Mouse (Mus musculus) natural killer cell, adult 2 months (primary cell): ENCODE results near the gene Cd4.

Experiments
- DNase-seq, 2 experiments: peaks; one replicate each; pipeline ENCODE4 v3.0.0; 2022; ENCODE audit warnings: low spot score in 2 of 2

The Cd4 gene

DNA sequence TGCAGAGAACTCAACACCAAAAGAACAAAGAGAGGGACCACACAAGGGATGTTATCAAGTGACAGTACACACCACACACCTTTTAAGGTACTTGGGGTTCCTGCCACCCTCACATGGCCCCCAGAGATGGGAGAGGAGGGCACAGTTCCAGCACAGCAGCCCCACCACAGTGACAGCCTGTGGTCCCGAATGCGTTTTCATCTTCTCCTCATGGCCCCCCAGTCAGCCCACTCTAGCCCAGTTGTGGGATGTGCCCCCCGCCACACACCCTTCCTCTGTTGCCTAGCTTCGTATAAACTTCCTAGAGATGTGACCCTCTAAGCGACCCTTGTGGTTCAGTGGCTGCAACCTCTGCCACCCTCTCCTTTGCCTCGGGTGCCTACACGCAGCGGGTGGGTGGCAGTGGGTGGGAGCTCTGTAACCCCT lies 2.1 kb downstream of the Cd4 start:
- DNase-seq = no peak

- peak in 1 of 2 experiments; percentile 12 for DNase-seq
These were observed 3.1 kb downstream of the Cd4 start for GRCm38 (mm10) chr6:124884714-124885500.

GRCm38 (mm10) chr6:124883351-124883750 lies 4.7 kb downstream of the Cd4 start:
- no peak for DNase-seq

DNA sequence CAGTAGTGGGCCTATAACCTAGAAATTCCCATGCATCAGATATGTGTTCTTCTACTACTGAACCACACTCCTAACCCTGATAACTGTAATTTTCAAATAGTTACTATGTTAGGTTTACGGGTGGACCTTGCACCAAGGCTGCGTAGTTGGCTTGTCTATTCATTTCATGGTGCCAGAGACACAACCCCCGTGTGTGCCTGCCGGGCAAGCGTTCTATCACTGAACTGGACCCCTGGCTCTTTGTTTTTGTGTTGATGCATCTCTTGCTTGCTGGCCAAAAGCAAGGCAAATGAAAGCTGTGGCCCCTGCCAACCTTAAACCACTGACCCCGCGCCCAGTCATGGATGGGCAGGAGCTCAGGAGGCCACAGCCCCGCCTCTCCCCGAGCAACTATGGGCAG lies 6.2 kb downstream of the Cd4 start:
- no peak for DNase-seq

GRCm38 (mm10) chr6:124879390-124879789 lies 8.6 kb downstream of the Cd4 start:
- DNase-seq = no peak

DNA sequence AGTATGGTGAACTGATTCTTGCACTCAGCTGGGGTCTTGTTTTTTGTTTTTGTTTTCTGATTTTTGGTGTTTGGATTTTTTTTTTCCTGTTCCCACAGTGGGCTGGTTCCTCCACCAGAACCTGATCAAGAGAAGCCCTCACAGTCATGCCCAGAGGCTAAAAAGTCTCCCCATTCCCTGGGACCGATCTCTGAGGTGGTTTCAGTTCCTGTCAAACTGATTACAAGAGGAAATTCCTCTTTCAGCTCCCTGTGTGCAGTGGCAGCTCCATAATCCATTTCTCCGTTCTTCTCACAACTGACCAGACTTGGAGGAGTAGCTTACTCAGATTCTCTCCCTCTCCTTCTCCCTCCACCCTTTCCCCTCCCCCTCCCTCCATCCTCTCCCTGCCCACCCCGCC lies 13.7 kb downstream of the Cd4 start:
- DNase-seq = no peak

DNA sequence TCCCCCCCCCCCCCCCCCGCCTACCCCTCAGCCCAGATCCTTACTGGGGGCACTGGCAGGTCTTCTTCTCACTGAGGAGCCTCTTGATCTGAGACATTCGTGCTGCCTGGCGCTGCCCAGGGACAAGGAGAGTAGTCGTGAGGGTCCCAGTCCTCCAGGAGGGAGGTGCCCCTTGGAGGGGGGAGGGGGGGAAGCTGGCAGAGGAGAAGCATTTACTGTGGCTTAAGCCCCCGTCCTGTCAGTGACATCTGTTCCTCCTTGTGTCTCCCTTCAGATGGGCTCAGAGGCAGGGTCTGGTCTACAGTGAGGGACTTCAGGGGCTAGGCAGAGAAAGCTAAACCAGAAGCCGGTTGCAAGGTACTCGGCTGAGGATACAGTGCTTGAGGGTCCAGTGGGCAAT lies 21.5 kb downstream of the Cd4 start:
- no peak for DNase-seq

DNA sequence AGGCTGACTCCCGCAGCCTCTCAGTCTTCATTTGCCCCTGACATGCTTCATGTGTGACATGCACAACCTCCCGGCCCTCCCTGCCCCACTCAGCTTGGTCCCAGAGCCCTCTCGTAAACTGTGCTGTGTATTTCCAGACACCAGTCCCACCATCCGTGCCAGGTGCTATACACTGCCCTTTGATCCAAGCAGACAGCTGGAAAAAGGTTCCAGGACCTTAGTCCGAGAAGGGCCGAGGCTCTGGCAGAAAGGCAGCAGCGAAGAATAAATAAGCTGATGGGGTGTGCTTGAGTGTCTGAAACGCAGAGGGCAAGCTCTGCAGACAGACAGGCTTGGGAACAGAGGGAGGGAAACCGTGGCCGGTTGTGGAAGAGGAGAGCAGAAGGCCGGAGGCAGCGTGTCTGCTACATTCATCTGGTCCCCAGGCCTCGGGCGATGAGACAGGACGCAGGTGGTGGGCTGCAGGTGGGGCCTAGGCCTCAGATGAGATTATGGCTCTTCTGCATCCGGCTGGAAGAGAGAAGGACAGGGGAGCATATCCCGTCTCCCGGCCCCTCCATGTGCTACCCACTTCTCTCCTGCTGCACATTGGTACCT lies 22.2 kb downstream of the Cd4 start:
- DNase-seq = no peak

DNA sequence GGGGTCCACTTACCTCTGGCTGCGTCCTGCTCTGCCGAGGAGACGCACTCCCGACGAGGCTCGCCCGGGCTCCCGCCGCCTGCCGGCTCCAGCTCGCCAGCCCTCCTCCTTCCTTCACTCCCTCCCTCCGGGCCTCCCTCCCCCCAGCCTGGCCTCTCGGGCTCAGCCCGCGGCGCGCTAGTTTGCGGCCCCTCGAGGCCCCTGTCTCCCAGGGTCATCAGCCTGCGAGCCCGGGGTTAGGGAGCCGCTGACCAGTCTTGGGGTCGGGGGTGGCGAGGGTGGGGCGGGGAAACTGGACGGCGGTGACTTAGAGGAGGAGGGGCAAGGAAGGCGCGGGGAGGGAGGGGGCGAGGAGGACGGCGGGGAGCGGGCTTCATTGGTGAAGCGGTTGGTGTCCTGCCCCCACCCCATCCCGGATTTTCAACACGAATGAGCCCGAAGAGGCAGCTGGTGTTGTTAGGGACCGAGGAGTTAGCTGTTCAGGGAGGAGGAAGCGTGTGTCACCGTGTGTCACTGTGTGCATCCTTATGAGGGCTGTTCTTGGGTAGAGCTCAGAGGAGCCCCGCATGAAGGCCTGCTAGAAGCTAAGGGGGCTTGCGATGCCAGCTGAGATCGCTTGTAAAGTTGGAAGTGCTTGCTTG lies 24.2 kb downstream of the Cd4 start, which contains the start of gene Gpr162:
TSS of gene Gpr162 (minus strand) at position 326 of the 641 bp plus-strand sequence.
- DNase-seq = peak in 1 of 2 experiments; percentile 16

DNA sequence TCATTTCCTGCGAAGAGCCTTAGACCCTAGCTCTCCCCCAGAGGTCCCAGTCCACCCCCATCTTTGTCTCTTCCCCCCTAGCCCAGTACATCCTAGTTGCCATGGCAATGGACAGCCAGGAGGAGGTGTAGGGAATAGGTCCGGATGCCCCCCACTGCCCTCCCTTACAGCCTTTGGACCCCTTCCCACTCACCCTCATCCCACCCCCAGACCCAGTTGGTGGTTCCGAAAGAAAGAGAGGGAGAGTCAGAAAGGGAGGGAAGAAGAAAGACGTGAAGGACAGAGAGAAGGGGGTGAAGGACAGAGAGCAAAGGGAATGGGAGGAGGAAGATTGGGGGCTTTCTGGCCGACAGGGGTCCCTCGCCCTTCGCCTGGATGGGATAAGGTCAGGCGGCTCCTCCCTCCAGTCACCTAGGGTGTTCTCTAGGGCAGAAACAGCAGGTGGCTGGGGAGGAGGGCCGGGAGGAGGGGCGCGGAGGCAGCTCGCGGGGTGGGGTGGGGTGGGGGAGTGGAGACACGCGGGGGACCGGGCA lies 24.8 kb downstream of the Cd4 start:
- DNase-seq = no peak

DNA sequence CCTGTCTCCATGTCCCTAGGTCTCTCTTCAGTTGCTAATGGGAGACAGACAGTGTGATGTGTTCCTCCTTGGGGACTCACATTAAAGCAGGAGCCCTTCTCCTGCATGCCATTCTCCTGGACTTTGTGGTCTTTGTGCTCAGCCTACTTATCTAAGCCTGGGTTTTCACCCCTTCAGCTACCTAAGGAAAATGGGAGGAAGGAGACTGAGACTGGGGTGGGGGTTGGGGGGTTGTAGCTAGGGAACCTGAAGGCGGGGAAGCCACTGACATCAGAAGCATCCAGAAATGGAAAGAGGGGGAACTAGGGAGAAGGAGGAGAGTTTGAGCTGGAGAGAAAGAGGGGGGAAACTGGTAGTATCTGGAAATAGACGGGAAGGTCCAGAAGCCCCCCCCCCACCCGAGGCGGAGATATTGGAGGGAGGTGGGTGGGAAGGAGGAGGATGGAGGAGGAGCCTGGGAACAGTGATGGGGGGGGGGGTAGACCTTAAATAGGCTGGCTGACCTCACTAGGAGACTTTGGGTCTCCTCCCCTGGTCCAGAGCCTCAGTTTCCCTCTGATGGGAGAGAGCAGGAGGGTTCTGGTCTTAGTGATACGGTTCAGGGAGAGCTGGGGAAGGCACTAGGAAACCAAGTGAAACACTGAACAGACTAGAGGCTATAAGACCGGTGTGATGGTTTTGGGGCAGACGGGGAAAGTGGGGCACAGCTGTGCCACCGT lies 25.5 kb downstream of the Cd4 start:
- DNase-seq = no peak

GRCm38 (mm10) chr6:124861802-124862201 lies 26.2 kb downstream of the Cd4 start:
- DNase-seq = no peak

DNA sequence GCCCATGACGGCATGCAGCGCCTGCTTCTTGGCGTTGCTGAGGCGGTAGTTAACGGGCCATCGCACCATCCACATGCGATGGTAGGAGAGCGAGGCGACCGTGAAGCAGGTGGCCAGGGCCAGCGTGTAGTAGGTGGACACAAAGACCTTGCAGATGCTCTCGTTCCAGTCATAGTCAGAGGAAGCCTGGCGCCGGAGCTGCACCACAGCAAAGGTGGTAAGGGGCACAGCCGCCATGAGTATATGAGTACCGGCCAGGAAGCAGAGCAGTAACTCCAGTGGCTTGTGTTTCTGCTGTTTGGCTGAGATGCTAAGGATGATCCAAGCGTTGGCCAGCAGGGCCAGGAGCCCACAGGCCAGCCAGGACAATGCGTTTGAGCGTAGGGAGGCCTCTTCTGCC lies 26.8 kb downstream of the Cd4 start:
- DNase-seq = no peak

- no peak for DNase-seq
These were observed 27.5 kb downstream of the Cd4 start for GRCm38 (mm10) chr6:124860511-124860910.

- DNase-seq = peak; percentile 66 to 81
These were observed 28.3 kb downstream of the Cd4 start for GRCm38 (mm10) chr6:124859725-124860124.

- no peak for DNase-seq
These were observed 29.3 kb downstream of the Cd4 start for GRCm38 (mm10) chr6:124858561-124859318.

GRCm38 (mm10) chr6:124857840-124858530 lies 30.0 kb downstream of the Cd4 start:
- DNase-seq = no peak

DNA sequence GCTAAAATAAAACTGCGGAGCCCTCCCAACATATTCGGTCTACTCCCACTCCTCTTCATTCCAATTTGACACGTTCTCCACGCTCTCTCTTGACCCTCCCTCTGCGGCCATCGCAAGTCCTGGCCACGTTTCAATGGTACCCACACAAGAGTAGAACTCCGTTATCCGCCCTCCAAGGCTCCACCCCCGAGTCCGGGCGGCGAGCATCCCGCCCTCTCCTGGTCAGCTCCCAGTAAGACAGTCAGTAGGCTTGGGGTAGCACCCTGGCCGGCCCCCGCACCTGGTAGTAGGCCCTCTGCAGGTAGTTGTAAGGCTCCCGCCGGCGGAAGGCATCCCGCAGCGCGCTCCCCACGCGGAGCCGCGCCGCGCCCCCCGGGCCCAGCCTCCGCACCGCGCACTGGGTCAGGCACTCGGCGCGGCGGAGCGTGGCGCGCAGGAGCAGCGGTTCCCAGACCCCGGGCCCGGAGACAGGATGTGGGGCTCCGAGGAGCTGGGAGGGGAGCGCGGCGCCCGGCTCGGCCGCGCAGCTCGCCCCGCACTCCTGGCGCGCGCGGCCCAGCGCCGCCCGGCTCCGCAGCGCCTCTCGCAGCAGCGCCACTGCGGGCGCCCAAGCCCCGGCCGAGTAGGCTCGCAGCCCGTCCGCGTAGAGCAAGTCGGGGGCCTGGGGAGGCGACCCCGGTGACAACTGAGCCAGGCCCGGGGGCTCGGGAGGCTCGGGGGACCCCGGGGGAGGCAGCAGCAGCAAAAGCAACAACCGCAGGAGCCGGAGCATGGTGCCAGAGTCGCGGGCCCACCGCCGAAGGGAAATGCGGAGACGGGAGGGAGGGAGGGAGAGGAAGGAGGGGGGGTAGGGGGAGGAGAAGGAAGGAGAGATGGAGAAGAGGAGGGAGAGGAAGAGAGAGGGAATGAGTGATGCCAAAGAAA lies 30.8 kb downstream of the Cd4 start, which contains the start of gene P3h3:
TSS of gene P3h3 (minus strand) at position 837 of the 924 bp plus-strand sequence.
- peak; percentile 55 to 76 for DNase-seq

DNA sequence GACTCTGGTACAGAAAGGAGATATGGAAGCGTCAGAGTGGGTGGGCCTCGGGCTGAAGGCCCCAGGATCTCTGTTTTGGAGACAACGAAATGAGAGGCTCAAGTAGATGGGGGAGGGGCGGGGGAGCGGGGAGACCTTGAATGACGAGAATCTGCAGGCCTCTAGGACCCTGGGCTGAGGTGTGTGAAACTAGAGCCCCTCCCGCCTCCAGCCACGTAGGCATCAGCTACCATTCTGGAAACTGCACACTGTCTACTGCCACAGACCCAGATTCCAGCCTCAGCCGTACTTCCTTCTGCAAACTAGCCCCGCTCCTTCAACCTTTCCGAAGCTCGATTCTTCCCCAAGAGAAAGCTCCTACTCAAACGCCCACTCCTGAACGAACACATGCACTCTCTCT lies 31.7 kb downstream of the Cd4 start:
- DNase-seq = no peak
